Mouse (Mus musculus) neutrophil, adult 5-6 weeks (primary cell): Measurements from ENCODE around the gene Rere. TPM values are rescaled to one million over a fixed set of nuclear protein-coding genes. Genes with fewer than 3 reads are reported as not detected.

Source experiments
- ATAC-seq: fragments of 151-379, 151-347 bp; 2 replicates; pipeline ENCODE4 v1.8.0; 2017; ENCODE audit warnings: mild to moderate bottlenecking, moderate TSS enrichment; ENCODE audit not compliant: insufficient number of reproducible peaks, poor library complexity, low FRiP score, severe bottlenecking; ENCODE audit errors: extremely low read depth
- total RNA-seq: library from RNA; stranded (forward); fragments of 200-1000 nt; gene quantifications from 2 replicates; pipeline ENCODE4 v1.2.3, GENCODE M21; 2017

Gene Rere
- total RNA-seq, 1 experiment from 2014 or later, result 59.4 TPM

GRCm38 (mm10) chr4:150644299-150644698, 362.9 kb downstream of the Rere start:
- no peak for ATAC-seq

GRCm38 (mm10) chr4:150649327-150649726, 367.9 kb downstream of the Rere start:
- no peak for ATAC-seq

- no peak for ATAC-seq
Measured at GRCm38 (mm10) chr4:150651390-150652277, 370.2 kb downstream of the Rere start, which contains the start of gene Slc45a1. Slc45a1 (minus strand) TSS chr4:150652174.

DNA sequence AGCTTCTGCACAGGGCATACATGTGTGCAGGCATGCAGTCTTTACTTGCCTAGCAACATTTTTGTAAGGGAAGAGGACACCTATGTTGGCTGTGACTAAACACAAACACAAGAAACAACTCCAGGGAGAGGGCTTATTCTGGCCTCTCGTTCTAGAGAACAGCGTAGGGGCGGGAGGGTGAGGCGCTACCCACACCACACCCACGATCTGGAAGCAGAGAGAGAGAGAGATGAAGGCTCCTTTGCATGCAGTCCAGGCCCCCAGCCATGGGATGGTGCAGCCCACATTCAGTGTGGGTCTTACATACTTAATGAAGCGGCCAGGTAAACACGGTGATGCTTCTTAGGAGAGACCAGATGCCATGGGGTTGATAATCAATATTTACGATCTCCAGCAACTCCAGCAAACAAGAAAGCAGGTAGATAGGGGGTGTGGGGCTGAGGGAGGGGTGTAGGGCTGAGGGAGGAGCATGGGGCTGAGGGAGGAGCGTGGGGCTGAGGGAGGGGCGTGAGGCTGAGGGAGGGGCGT, 371.7 kb downstream of the Rere start:
- no peak for ATAC-seq

DNA sequence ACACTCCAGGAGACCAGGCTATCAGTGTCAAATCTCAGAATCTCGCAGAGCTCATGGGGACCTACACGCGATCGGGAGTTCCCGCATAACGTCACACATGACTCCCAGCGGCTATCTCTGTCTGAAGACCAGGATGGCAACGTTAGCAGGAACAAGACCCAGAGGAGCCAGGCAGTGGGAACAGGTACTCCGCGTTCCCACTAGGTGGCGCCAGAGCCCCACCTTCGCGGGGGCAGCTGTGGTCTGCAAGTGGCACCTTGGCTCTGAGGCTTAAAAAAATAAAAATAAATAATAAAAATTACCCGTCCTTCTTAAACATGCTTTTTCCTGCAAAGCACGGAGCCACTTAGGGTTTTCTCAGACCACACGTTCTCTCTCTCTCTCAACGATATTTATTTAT, 374.5 kb downstream of the Rere start:
- peak; percentile 67 for ATAC-seq

DNA sequence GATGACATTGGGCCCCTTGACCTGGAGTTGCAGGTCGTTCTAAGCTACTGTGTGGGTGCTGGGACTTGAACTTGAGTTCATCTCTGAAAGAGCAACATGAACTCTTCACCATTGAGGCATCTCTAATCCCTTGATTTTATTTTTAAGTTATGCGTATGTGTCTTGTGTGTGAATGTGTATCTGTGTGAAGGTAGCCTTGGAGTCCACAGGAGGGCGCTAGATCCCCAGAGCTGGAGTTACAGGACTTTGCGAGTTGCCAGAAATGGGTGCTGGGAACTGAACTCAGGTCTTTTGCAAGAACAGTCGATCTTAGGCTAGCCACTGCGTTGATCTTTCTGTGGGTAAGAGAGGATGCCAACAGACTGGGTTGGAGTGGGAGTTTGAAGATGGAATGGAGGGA, 375.1 kb downstream of the Rere start:
- ATAC-seq, result no peak

DNA sequence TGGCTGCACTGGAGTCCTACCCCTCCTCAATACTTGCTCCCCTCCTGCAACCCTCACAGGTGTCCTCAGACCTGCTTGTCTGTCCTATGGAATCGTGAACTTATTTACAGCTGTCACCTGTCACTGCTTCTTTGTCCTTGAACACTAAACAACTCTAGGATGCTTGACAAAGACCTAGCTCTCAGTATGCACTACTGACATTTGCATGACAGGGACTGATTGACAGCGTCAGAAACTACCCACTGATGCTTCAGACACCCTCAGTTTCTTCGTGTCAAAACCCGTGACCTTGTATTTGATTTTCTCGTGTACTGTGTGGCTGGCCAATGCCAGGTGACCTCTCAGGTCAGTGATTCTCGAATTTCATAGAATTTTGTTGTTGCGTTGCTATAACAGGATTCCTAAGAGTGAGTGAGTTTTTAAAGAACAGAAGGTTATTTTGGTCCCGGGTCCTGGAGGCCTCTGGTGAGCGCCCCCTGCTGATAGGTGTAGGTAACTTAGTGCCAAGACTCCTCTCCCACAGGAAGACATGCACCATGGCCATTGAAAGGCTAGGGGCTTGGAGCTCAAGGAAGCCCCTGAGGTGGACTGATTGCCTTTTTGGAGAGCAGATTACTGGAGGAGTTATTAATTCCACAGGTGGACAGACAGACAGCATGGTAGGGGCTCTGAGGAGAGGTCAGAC, 378.6 kb downstream of the Rere start:
- ATAC-seq, result no peak

DNA sequence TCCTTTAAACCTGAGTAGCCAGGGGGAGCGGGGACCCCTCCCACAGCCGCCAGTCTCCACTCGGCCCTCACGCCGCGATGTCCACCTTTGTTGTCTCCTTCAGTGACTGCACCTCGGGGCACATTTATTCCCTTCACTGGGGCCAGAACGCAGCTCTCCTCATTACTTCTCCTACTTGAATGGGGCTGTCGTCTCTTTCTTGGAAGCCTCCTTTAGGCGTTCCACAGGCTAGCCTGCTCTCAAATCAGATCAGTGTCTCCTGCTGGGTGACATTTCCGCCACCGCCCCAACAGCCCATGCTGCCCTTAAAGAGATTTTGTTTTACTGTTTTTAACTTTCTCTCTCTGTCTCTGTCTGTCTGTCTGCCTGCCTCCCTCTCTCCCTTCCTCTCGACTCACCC, 380.4 kb downstream of the Rere start:
- no peak for ATAC-seq

- no peak for ATAC-seq
Measured at GRCm38 (mm10) chr4:150663192-150663591, 381.7 kb downstream of the Rere start.

DNA sequence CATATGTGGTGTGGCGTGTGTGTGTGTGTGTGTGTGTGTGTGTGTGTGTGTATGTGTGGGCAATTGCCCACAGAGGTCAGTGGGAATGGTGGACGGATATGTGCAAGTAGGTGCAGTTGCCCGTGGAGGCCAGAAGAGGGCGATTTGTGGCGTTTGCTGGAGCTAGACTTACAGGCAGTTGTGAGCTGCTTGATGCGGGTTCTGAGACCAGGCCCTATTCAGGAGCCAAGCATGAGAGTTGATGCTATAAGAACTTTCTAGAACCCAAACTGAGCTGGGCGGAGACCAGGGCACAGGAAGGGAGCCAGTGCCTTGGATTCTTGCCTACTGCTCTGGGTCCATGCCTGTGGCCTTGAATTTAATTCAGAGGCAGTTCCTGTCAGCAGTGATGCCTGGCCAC, 383.3 kb downstream of the Rere start:
- ATAC-seq, result no peak

DNA sequence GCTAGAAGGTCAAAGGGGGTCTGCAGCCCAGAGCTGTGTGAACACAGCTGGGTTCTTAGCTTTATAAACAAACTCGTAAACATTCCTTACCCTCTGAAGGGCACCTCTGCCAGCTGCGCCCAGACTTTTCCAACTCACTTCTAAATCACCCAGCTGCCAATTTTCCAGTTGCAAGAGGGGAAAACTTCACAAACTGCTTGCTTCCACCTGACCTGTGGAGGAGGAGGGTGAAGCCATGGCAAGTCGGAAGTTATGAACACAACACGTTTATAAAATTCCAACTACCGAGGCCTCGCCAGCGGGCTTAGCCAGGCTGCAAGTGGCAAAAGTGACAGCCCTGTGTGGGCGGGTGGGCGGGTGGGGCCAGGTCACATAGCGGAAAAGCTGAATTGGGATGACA, 384.4 kb downstream of the Rere start:
- no peak for ATAC-seq

Other genes with a start within 250 kb of the Rere start
- gene Gpr157, start 194.3 kb upstream of the Rere start, total RNA-seq, result 0.47 and 0.61 TPM in 2 replicates
- gene Slc2a5, start 162.4 kb upstream of the Rere start, total RNA-seq, result not detected in 2 replicates
- gene Slc2a7, start 132.7 kb upstream of the Rere start, total RNA-seq, result not detected in 2 replicates
- not detected in 2 replicates for gene Car6, start 80.3 kb upstream of the Rere start, total RNA-seq
- 334 and 375 TPM in 2 replicates for gene Eno1, start 44.9 kb upstream of the Rere start, total RNA-seq